Mouse (Mus musculus) neutrophil, adult 65 days (primary cell): Measurements from ENCODE around the gene Apol10b. TPM values are rescaled to one million over a fixed set of nuclear protein-coding genes. Genes with fewer than 3 reads are reported as not detected.

Experiments
- total RNA-seq: library from RNA; stranded (reverse); gene quantifications from 2 replicates; pipeline ENCODE4 v1.2.4, GENCODE M21; 2023

The Apol10b gene
- total RNA-seq: not detected in 2 replicates

DNA sequence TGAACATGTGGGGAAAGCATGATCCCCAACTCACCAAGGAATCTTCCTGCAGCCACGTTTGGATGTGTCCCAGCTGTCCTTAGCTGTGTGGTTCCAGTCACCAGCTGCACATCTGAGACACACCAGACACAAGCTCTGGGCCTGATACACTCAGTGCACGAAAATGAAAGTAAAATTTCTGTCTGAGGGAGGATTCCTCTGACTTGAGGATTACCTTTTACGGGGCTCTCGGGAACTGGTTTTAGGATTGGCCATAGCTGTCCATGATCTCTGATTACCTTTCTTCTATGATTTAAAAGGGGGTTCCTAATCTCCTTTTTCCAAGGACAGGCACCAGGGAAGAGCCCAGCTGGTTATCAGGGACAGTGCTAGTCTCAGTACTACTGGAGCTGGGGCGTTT is at the start of gene Apol10b:
Gene Apol10b (minus strand): TSS at position 165 of the 400 bp plus-strand sequence.

DNA sequence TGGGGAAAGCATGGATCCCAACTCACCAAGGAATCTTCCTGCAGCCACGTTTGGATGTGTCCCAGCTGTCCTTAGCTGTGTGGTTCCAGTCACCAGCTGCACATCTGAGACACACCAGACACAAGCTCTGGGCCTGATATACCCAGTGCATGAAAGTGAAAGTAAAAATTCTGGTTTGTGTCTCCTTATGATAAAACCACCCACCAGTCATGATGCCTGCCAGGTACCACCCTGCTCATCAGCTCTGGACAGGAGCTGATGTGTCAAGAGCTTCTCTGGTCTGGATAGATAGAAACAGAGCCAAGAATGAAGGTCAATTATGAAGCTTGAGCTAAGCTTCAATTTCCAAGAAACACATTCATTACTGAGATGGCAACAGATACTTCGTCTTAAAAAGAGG is 47.3 kb upstream of the Apol10b start, which contains the start of gene Apol11b:
Gene Apol11b (minus strand): TSS at position 111 of the 400 bp plus-strand sequence.

DNA sequence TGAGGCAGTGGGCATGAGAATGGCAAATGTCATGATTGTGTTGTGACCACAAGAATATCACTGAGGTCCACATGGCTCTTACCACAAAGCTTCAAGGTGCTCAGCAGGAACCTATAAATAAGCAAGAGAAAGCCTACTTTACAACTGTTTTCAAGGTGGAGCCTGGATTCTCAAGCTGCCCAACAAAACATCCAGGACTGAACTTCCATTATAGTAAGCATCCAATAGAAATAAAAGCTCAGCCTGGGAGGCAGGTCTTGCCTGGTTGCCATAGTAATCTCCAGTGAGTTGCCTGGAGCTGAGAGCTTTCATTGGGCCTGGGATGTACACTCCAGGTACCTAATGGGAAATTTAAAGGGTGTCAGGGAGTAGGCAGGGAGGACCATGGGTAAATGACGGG is 3.0 kb upstream of the Apol10b start, which contains the start of gene Gm36245:
Gene Gm36245 (plus strand): TSS at position 301 of the 400 bp plus-strand sequence.

DNA sequence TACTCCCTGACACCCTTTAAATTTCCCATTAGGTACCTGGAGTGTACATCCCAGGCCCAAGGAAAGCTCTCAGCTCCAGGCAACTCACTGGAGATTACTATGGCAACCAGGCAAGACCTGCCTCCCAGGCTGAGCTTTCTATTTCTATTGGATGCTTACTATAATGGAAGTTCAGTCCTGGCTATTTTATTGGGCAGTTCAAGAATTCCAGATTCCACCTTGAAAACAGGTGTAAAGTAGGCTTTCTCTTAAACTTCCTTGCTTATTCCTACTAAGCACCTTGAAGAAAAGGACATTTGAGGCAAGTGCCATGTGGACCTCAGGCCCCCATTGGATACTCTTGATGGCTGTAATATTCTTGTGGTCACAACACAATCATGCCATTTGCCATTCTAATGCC is 34.1 kb downstream of the Apol10b start, which contains the start of gene 1700025B11Rik:
Gene 1700025B11Rik (minus strand): TSS at position 101 of the 400 bp plus-strand sequence.

Other genes with a start within 250 kb of the Apol10b start
- gene Apol7a, start 197.0 kb downstream of the Apol10b start, total RNA-seq: not detected in 2 replicates
- gene Apol9a, start 185.0 kb downstream of the Apol10b start, total RNA-seq: not detected in 2 replicates
- gene Apol7b, start 148.6 kb downstream of the Apol10b start, total RNA-seq: not detected in 2 replicates
- not detected in 2 replicates for gene Apol10a, start 119.1 kb downstream of the Apol10b start, total RNA-seq
- gene Apol11a, start 87.9 kb downstream of the Apol10b start, total RNA-seq: not detected in 2 replicates
- not detected in 2 replicates for gene Apol7c, start 62.8 kb downstream of the Apol10b start, total RNA-seq
- gene 1700025B11Rik, start 34.2 kb downstream of the Apol10b start, total RNA-seq: not detected in 2 replicates
- gene Gm36245, start 3.1 kb upstream of the Apol10b start, total RNA-seq: not detected in 2 replicates
- not detected in 2 replicates for gene Apol11b, start 47.2 kb upstream of the Apol10b start, total RNA-seq
- gene Apol7e, start 102.7 kb upstream of the Apol10b start, total RNA-seq: not detected in 2 replicates
- not detected in 2 replicates for gene Apol9b, start 132.9 kb upstream of the Apol10b start, total RNA-seq
- 8.8 and 11.6 TPM in 2 replicates for gene Apol8, start 160.9 kb upstream of the Apol10b start, total RNA-seq
- gene Myh9, start 246.1 kb upstream of the Apol10b start, total RNA-seq: 1,634 and 1,897 TPM in 2 replicates